Mouse (Mus musculus) WW6 (cell line): ENCODE data around the gene Coq10a.

Experiments
- DNase-seq: peaks from one replicate; pipeline ENCODE4 v3.0.0-alpha.2; 2013; ENCODE audit warnings: low read depth, low spot score

Coq10a gene

DNA sequence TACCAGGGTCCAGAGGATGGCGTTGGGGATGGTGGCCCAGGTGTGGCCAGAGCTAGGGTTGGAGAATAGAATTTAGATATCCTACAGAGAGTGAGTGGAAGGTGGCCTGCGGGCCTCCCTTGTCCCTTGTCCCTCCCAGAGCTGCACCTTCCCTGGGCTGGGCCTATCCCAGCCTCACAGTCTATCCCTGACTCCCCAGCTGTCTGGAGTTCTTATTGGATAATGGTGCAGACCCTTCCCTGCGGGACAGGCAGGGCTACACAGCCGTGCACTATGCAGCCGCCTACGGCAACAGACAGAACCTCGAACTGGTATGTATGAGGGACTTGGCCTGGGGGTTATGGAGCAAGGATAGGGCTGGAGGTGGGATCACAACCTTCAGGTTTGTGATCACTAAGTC, 17.1 kb upstream of the Coq10a start:
- no peak for DNase-seq

DNA sequence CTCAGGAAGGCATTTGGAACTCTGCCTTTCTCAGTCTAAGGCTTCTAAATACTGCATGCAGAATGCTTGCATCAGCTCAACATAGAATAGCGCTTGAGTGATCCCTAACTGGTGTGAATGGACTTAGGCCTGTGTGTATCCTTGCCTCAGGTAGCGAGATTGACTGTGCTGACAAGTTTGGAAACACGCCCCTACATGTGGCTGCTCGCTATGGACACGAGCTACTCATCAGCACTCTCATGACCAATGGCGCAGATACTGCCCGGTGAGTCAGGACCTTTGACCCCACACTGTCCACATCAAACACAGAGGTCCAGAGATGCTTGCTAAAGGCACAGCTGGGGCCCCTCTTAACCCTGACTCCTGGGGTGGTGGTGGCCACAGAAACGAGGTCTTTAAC, 13.7 kb upstream of the Coq10a start:
- no peak for DNase-seq

DNA sequence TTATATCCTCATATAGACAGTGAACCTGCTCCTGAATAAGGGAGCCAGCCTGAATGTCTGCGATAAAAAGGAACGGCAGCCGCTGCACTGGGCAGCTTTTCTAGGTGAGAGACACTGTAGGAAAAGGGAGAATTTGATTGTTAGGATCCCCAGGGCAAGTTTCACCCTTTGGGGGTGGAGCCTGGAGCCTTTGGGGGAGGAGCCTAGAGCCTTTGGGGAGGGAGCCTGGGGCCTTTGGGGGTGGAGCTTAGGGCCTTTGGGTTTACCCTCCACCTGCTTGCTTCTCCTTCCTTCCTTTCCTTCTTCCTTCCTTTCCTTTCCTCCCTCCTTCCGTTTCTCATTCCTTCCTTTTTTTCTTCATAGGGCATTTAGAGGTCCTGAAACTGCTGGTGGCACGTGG, 11.8 kb upstream of the Coq10a start:
- no peak for DNase-seq

DNA sequence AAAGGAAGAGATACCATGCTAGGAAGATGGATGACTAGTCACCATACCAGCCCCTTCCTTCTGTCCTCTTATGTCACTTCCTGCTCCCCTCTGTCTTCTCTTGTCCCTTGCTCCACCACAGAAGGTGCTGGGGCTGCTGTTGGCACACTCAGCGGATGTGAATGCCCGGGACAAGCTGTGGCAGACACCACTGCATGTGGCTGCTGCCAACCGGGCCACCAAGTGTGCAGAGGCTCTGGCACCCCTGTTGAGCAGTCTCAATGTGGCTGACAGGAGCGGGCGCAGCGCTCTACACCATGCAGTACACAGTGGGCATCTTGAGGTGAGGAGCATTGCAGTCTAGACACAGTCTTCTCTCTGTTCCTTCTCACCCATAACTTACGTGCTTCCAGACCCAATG, 10.5 kb upstream of the Coq10a start:
- no peak for DNase-seq

- no peak for DNase-seq
Observed at GRCm38 (mm10) chr10:128378462-128378861, 9.7 kb upstream of the Coq10a start.

DNA sequence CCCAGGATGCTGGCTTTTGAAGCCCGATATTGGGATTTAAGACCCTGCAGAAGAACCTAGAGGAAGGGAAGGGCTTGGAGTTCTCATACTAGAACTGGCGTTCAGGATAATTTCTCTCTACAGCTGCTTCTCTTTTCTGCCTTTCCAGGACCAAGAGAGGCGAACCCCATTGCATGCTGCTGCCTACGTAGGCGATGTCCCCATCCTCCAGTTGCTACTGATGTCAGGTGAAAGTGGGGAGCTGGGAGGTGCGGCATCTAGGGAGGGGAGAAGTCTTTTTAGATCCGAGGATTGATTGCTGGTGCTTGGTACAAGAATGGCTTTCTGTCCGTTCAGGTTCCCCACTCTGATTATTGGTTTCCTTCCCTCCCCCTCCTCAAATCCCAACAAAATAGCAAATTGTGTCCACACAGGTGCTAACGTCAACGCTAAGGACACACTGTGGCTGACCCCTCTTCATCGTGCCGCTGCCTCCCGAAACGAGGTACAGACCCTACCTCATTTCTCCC, 9.2 kb upstream of the Coq10a start:
- DNase-seq = no peak

GRCm38 (mm10) chr10:128377222-128377939, 8.6 kb upstream of the Coq10a start:
- DNase-seq = no peak

DNA sequence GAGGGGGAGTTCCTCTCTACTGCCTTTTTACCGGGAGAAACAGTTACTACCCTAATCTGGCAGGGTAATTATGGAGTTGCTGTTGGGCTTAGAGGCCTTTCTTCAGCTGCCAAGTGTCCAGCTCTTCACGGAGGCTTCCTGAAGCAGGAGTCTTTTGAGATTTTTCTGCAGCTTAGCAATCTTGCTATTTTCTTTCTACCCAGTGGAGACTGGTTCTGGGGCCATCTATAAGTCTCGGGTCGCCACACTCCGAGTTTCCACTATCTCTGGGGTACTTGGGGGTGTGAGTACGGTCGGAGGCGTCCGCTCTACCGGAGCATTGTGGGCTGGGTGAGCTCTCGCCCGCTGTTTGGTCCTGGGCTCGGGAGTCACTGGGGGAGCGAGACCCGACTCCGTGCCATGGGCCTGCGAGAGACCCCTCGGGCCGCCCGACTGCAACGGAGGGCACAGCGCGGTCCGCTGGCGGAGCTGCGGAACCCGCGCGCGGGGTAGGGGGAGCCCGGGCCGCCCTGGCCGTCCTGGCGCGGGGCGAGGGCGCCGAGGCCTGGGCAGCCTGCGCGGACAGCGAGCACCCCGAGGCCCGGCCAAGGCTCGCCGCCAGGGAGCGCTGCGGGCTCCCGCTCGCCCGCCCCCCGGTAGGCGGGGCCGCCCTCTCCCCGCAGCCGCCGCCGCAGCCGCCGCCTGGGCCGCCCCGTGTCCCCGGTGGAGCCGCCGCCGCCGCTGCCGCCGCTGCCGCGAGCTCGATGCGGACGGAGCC, 7.8 kb upstream of the Coq10a start, which contains the start of gene Ankrd52:
Gene Ankrd52, plus strand, starts transcription at position 661 of the 757 bp plus-strand sequence.
- DNase-seq = no peak

GRCm38 (mm10) chr10:128376099-128376454, 7.3 kb upstream of the Coq10a start:
- no peak for DNase-seq

GRCm38 (mm10) chr10:128374393-128374792, 5.6 kb upstream of the Coq10a start:
- DNase-seq = no peak

- no peak for DNase-seq
Observed at GRCm38 (mm10) chr10:128372989-128373748, 4.4 kb upstream of the Coq10a start.

GRCm38 (mm10) chr10:128372142-128372541, 3.3 kb upstream of the Coq10a start:
- DNase-seq = no peak

DNA sequence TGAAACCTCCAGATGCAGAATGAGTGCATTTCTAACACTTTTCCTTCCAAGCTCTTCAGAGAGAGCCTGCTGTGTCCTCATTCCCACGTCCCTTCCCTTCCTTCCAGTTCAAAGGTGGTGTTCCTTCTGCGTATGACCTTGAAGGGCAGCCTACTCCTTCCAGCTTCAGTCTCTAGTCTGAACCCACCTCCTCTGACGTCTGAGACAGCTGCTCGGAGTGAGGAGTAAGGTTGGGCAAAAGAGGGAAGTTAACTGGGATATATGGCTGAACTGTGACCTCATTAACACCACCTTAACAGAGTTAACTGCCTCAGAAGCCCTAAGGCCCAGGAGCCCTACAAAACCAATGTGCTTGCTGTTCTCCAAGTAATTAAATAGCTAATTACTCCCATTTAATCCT, 1.8 kb upstream of the Coq10a start:
- DNase-seq = no peak

DNA sequence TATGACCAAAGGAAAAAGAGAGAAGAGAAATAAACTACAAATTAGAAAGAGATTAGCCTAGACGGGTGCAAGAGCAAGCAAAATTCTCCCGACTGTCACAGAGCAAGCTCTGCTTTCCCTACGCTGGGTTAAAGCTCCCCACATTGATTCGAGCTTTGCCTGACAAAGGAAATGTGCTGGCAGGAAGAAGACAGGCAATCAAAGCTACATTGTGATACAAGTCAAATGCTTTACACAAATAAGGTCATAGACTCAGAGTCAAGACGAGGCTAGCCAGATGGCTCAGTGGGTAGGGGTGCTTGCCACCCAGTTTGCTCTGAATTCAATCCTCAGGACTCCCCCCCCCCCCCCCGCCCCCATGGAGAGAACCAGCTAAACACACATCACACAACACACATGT, 1.2 kb upstream of the Coq10a start:
- no peak for DNase-seq

GRCm38 (mm10) chr10:128369599-128369998, 802 bp upstream of the Coq10a start:
- no peak for DNase-seq

GRCm38 (mm10) chr10:128369218-128369543, 384 bp upstream of the Coq10a start:
- no peak for DNase-seq

DNA sequence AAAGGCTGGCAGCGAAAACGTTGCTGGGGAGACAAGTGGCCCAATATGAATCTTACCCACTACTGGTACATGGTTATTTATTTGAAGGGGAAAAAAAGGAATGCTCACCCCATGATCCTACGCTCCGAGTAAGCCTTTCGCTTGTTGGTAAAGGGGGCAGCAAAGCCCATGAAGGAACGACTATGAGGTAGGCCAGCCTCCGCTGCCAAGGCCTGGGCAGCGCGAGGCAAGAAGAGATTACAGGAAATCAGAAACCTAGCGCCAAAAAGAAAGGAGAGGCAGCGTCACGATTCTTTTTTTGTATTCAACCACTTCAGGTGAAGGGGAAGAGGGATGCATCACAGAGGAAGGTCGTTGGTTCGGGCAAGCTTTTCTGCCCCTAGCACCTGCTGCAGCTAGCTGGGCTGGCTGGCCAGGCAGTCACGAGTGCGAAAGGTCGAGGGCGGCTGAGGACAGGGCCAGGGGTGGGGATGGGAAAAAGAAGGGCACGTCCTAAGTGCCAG, 847 bp downstream of the Coq10a start:
- DNase-seq = no peak

GRCm38 (mm10) chr10:128362568-128362967, 6.2 kb downstream of the Coq10a start:
- DNase-seq = no peak

- no peak for DNase-seq
Observed at GRCm38 (mm10) chr10:128361836-128362235, 7.0 kb downstream of the Coq10a start.

DNA sequence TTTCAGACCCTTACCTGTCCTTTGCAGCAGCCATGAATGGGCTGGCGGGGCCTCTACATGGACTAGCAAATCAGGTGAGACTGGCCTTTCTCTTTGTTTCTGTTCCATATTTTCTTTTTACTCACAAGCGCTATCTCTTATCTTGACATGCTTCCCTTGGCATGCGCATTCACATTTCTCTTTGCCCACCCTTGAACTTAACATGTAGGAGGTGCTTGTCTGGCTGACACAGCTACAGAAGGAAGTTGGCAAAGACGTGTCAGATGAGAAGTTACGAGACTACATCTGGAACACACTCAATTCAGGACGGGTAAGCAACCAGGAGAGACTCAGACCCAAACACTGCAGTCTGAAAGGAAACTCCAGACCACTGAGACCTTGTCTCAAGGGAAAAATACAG, 9.6 kb downstream of the Coq10a start:
- DNase-seq = no peak

DNA sequence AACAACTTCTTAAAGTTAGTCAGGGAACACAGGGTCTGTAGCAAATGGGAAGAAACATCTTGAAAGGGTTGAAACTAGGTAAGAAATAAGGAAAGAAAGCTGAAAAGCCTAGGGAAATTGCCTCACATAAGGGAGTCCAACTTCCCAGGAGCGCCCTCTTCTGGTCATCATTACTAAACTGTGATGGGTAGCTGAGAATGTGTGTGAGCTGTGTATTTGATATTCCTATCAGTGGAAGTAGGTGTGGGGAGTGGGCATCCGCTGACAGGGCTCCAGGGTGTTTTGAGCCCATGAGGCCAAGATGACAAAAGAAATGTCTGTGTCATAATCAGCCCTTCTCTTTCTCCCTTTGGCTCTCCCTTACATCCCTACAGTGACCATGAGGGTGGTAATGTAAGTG, 10.0 kb downstream of the Coq10a start:
- no peak for DNase-seq

GRCm38 (mm10) chr10:128347541-128347940, 21.3 kb downstream of the Coq10a start:
- no peak for DNase-seq
